Mouse (Mus musculus) hindbrain, embryonic 12.5 days (tissue): ENCODE measurements around the gene Tmem185b. TPM values are rescaled to one million over a fixed set of nuclear protein-coding genes. Genes with fewer than 3 reads are reported as not detected.

ENCODE experiments used
- ATAC-seq: fragments of 200-750 bp; cut with Nextera tagmentation; 2 replicates; pipeline ENCODE4 v1.8.0; 2017; ENCODE audit warnings: moderate TSS enrichment; ENCODE audit not compliant: low FRiP score
- H3K27ac ChIP-seq: fragments of 300-500 bp; sonication (generic); 2 replicates; pipeline ENCODE4 v1.5.1; 2016; ENCODE audit warnings: mild to moderate bottlenecking
- H3K27me3 ChIP-seq: fragments of 300-500 bp; sonication (generic); 2 replicates; pipeline ENCODE4 v1.6.1; 2016; ENCODE audit warnings: mild to moderate bottlenecking
- H3K36me3 ChIP-seq: fragments of 300-500 bp; sonication (generic); 2 replicates; pipeline ENCODE4 v1.6.1; 2016; ENCODE audit warnings: mild to moderate bottlenecking
- H3K4me1 ChIP-seq: fragments of 300-500 bp; sonication (generic); 2 replicates; pipeline ENCODE4 v1.6.1; 2016
- H3K4me2 ChIP-seq: fragments of 300-500 bp; sonication (generic); replicated peaks from 2 replicates; pipeline ENCODE4 v1.6.1; 2016; ENCODE audit warnings: mild to moderate bottlenecking
- H3K4me3 ChIP-seq: fragments of 300-500 bp; sonication (generic); 2 replicates; pipeline ENCODE4 v1.5.1; 2016; ENCODE audit warnings: mild to moderate bottlenecking
- H3K9ac ChIP-seq: fragments of 300-500 bp; sonication (generic); 2 replicates; pipeline ENCODE4 v1.6.1; 2016; ENCODE audit warnings: mild to moderate bottlenecking, moderate library complexity
- H3K9me3 ChIP-seq: fragments of 300-500 bp; sonication (generic); replicated peaks from 2 replicates; pipeline ENCODE4 v1.6.1; 2016; ENCODE audit warnings: mild to moderate bottlenecking
- WGBS: fragments of 180-500 bp; shearing (Covaris S2); methylation state at CpG from one replicate; pipeline ENCODE4 v1.1.7; 2016; 5-methylcytosine and 5-hydroxymethylcytosine counted together
- polyA plus RNA-seq: library from polyadenylated mRNA; unstranded; fragments of >200 nt; fragmentation: Nextera tagmentation; extraction: Ambion mirVana; gene quantifications from 2 replicates; pipeline ENCODE4 v1.2.1, GENCODE M21; 2016

Gene Tmem185b
- polyA plus RNA-seq, 1 experiment from 2014 or later = 19.9 TPM

DNA sequence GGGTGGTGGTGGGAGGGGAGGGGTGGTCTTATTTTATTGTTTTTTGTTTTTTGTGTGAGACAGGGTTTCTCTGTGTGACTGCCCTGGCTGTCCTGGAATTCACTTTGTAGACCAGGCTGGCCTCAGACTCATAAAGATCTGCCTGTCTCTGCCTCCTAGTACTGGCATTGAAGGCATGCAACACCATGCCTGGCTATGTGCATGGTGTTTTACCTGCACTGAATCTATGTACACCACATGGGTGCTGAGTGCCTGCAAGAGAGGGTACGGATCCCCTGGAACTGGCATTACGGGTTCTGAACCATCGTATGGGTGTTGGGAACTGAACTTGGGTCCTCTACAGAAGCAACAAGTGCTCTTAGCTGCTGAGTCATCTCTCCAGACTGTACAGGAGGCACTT is 20.0 kb upstream of the Tmem185b start:
- Histone ChIP-seq H3K9me3 (no peaks in the 10 kb centered on the region), H3K4me1 (peaks cover 22% of the 10 kb centered on the region), H3K9ac (no peak overlapping the region), H3K27ac (no peak overlapping the region), H3K36me3 (no peaks in the 10 kb centered on the region), H3K27me3 (peaks cover 14% of the 10 kb centered on the region), H3K4me3 (no peak overlapping the region), H3K4me2 (no peak overlapping the region)
- no peak for ATAC-seq
- WGBS = 93% methylated on average over 3 of the region's 3 CpGs

DNA sequence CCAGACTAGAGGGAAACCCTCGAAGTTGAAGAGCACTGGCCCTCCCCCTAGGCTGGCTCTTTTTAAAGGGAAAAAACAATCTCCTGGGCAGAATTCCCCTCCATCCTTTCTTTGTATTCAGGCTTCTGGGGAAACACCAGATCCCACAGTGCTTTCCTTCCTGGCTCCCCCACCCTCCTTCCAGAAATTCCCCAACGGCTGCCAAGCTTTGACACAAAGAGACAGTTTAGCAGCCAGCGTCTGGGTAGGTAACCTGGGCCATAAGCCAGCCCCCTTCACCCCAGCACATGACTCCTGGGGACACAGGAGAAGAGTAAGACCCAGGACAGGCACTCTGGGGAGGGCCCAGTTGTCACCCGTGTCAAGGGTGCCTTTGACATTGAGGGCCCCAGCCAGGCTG is 17.4 kb upstream of the Tmem185b start:
- Histone ChIP-seq H3K27ac (no peak overlapping the region), H3K4me2 (no peak overlapping the region), H3K9me3 (no peaks in the 10 kb centered on the region), H3K4me3 (no peak overlapping the region), H3K27me3 (peaks cover 14% of the 10 kb centered on the region), H3K4me1 (peaks cover 22% of the 10 kb centered on the region), H3K36me3 (no peaks in the 10 kb centered on the region), H3K9ac (no peak overlapping the region)
- 52% methylated on average over 4 of the region's 4 CpGs for whole genome bisulfite sequencing
- ATAC-seq = no peak

DNA sequence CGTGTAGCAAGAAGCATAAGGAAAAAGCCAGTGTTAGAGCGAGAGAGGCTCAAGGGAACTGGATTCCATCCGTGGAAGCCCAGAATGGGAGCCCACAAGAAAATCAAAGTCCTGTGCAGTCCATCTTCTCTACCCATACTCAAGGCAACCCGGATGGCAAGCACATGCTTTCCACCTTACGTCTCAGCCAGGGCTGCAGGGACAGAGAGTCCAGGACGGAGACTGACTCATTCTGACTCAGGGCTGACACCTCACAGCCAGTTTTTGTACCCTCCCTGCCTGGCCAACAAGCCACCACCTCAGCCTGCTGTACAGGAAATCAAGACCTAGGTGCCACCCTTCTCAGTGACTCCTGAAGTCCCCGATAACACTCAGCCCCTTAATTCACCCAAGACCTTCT is 16.5 kb upstream of the Tmem185b start:
- WGBS = 83% methylated on average over 7 of the region's 7 CpGs

DNA sequence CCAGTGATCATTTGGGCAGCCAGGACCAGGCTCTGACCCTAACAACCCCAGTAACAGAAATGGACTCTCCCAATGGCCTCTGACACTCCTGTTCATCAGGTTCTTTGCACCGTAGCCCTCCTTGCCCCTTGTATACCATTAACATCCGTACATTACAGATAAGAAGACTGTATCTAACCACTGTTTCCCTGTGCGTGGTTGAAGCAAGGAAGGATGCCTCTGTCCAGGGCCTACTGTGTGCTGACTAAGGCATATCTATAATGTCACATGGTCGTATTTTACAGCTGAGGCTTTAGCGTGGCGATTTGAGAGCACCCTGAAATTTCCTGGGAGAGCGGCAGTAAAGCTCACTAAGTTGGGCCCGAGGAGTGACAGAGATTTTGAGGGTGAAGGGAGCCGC is 15.6 kb upstream of the Tmem185b start:
- no peak overlapping the region for H3K4me2 ChIP-seq
- H3K9me3 ChIP-seq = no peaks in the 10 kb centered on the region
- peaks cover 13% of the 10 kb centered on the region; the same call in 1 of the 2 replicates for H3K4me1 ChIP-seq
- 0 out of 2 replicates have a peak overlapping the region, but pooled peaks have one; percentile 18 for H3K27ac ChIP-seq
- ATAC-seq = no peak
- H3K36me3 ChIP-seq = no peaks in the 10 kb centered on the region
- WGBS = 68% methylated on average over 9 of the region's 9 CpGs
- H3K9ac ChIP-seq = no peak overlapping the region
- peaks cover 14% of the 10 kb centered on the region for H3K27me3 ChIP-seq
- H3K4me3 ChIP-seq = no peak overlapping the region

More for the DNA sequence above, 16.5 kb upstream of the Tmem185b start:
- Histone ChIP-seq H3K9me3 (no peaks in the 10 kb centered on the region), H3K36me3 (no peaks in the 10 kb centered on the region), H3K9ac (no peak overlapping the region), H3K27ac (no peak overlapping the region), H3K4me1 (peaks cover 16% of the 10 kb centered on the region), H3K27me3 (peaks cover 14% of the 10 kb centered on the region), H3K4me2 (no peak overlapping the region), H3K4me3 (no peak overlapping the region)
- no peak for ATAC-seq

DNA sequence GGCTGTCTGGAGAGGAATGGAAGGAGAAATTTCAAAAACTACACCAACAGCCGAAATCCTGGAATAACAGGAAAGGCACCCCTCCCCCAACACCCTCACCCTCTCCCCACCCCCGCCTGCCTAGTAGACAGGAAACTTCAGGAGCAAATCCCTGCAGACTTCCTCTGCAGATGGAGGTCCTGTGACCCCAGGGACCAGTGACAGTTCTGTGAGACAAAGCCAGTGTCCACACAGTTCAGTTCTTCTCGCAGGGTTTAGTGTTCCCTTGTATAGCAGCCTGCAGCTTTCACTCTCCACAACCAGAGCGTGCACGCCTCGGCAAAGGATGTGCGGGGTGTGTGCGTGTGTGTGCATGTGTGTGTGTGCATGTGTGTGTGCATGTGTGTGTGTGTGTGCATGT is 15.1 kb upstream of the Tmem185b start:
- H3K27me3 ChIP-seq = peaks cover 13% of the 10 kb centered on the region
- peaks cover 13% of the 10 kb centered on the region; the same call in 1 of the 2 replicates for H3K4me1 ChIP-seq
- H3K9ac ChIP-seq = no peak overlapping the region
- no peak overlapping the region for H3K4me2 ChIP-seq
- H3K4me3 ChIP-seq = no peak overlapping the region
- no peaks in the 10 kb centered on the region for H3K36me3 ChIP-seq
- no peaks in the 10 kb centered on the region for H3K9me3 ChIP-seq
- no peak for ATAC-seq
- H3K27ac ChIP-seq = 0 out of 2 replicates have a peak overlapping the region, but pooled peaks have one; percentile 18
- 65% methylated on average over 8 of the region's 8 CpGs for WGBS

DNA sequence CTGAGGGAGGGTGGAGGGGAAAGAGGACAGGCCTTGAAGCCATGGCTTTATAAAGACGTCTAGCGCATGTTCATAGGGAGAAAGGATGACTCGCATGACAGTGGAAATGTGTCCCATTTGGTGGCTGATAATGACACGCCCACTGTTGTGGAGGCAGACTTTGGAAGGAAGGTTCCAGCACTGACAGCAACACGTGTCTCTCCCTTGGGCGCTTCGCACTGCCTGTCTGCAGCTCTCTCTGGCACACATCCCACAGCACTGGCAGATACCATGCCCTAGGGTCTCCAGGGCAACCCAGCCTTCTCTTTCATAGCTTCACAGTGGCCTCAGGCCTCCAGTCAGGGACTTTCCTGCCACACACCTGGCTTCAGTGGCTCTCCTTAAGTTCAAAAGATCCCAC is 7.9 kb upstream of the Tmem185b start:
- no peak overlapping the region for H3K27ac ChIP-seq
- H3K4me1 ChIP-seq = peaks cover 6% of the 10 kb centered on the region; the same call in 1 of the 2 replicates
- H3K4me3 ChIP-seq = no peak overlapping the region
- H3K4me2 ChIP-seq = no peak overlapping the region
- ATAC-seq = no peak
- H3K9me3 ChIP-seq = no peaks in the 10 kb centered on the region
- 85% methylated on average over 7 of the region's 7 CpGs for WGBS
- H3K9ac ChIP-seq = no peak overlapping the region
- no peaks in the 10 kb centered on the region for H3K27me3 ChIP-seq
- no peaks in the 10 kb centered on the region for H3K36me3 ChIP-seq

DNA sequence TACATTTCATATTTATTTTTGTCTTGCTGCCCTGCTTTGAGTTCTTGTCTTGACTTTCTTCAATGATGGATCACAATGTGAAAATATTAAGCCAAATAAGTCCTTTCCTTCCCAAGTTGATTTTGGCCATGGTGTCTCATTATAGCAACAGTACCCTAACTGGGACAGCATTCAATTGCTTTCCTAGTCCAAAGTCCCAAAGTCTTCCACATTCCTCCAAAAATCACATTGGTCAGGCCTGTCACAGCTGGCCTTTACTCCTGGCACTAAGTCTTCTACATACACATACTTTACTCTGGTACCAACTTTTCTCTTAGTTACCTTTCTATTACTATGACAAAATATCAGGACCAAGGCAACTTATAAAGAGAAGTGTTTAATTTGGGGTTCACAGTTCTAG is 7.2 kb upstream of the Tmem185b start:
- Histone ChIP-seq H3K27ac (no peak overlapping the region), H3K4me1 (peaks cover 6% of the 10 kb centered on the region; the same call in 1 of the 2 replicates), H3K9ac (no peak overlapping the region), H3K4me2 (no peak overlapping the region), H3K27me3 (no peaks in the 10 kb centered on the region), H3K36me3 (no peaks in the 10 kb centered on the region), H3K9me3 (no peaks in the 10 kb centered on the region), H3K4me3 (no peak overlapping the region)
- no peak for ATAC-seq

DNA sequence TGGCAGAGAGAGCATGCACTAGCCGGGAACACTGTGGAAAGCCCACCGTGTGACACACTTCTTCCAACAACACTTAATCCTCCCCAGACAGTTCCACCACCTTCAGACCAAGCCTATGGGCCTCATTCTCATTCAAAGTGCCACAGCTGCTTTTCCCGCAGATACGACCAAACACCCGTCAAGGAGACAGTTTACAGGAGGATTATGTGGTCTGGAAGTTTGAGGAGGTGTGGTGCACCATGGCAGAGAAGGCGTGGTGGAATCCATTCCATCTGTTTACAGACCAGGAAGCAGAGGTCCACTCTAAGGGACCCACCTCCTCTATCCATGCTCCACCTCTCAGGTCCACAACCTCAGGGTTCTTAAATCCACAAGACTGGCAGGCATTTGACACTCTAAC is 6.7 kb upstream of the Tmem185b start:
- H3K9me3 ChIP-seq = no peaks in the 10 kb centered on the region
- no peak for ATAC-seq
- H3K4me2 ChIP-seq = no peak overlapping the region
- 81% methylated on average over 6 of the region's 6 CpGs for WGBS
- no peak overlapping the region for H3K27ac ChIP-seq
- no peak overlapping the region for H3K9ac ChIP-seq
- H3K27me3 ChIP-seq = no peaks in the 10 kb centered on the region
- H3K4me3 ChIP-seq = no peak overlapping the region
- H3K36me3 ChIP-seq = no peaks in the 10 kb centered on the region
- H3K4me1 ChIP-seq = peaks cover 6% of the 10 kb centered on the region; the same call in 1 of the 2 replicates

DNA sequence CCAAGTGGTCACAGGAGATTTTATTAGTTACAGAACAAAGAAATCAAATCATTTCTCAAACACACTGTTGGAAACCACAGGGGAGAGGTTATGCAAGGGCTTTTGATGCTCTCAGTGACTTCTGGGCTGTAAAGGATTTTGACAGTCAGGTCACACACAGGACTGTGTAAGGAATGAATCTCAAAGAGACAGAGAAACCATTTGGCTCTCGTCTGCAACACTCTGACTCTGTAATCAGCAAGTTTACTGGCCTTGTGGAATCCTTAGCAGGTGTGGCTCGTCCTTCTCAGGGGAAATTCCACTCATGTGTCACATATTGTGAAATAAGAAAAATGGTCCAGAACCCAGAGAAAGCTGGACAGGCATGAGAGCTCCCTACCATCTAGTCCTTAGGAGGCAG is 4.9 kb upstream of the Tmem185b start:
- Histone ChIP-seq H3K4me1 (peaks cover 16% of the 10 kb centered on the region), H3K4me2 (no peak overlapping the region), H3K4me3 (no peak overlapping the region), H3K36me3 (no peaks in the 10 kb centered on the region), H3K9ac (no peak overlapping the region), H3K9me3 (no peaks in the 10 kb centered on the region), H3K27me3 (no peaks in the 10 kb centered on the region), H3K27ac (no peak overlapping the region)
- no peak for ATAC-seq
- 42% methylated on average over 2 of the region's 2 CpGs for WGBS

DNA sequence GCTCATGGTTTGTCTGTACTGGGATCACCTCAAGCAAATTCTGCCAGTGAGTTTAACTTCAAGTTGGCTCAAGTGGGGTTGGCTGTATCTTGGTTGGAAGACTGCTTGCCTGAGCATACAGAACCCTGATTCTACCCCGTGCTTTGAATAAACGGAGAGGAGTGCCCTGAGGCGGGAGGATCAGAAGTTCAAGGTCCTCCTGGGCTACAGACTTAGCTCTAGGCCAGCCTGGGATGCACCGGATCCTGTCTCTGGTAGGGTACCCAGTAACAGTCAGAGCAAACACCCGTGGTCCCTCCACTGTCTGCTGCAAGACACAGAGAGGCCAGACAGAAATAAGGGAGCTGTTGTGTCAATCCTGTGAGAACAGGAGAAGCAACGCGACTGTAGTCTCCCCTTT is 4.3 kb upstream of the Tmem185b start:
- 83% methylated on average over 7 of the region's 7 CpGs for WGBS
- ATAC-seq = no peak
- H3K4me1 ChIP-seq = peaks cover 21% of the 10 kb centered on the region

DNA sequence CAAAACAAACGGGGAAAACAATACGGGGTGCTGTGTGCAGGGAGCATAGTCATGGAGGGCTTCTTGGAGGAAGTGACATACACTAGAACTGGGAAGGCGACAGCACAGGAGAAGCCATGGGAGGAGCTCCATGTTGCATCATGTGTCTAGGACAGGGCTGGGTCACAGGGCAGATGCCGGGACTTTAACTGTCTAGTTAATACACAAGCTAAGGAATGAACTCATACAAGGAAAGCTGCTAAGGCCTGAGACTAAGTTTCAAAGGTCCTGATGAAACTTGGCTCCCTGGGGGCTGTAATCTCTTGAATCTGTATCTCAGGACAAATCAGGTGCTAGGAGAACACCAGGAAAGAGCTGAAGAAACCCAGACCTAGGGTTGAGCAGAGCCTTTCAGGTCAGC is 3.2 kb upstream of the Tmem185b start:
- Histone ChIP-seq H3K4me2 (no peak overlapping the region), H3K9me3 (0 out of 2 replicates have a peak, but pooled peaks cover 2% of the 10 kb centered on the region), H3K9ac (no peak overlapping the region), H3K36me3 (peaks cover 5% of the 10 kb centered on the region), H3K27me3 (no peaks in the 10 kb centered on the region), H3K27ac (no peak overlapping the region), H3K4me1 (peaks cover 26% of the 10 kb centered on the region), H3K4me3 (no peak overlapping the region)
- ATAC-seq = no peak
- 79% methylated on average over 4 of the region's 4 CpGs for WGBS

More for the DNA sequence above, 4.3 kb upstream of the Tmem185b start:
- Histone ChIP-seq H3K27ac (no peak overlapping the region), H3K36me3 (no peaks in the 10 kb centered on the region), H3K9ac (no peak overlapping the region), H3K4me3 (no peak overlapping the region), H3K9me3 (no peaks in the 10 kb centered on the region), H3K4me2 (no peak overlapping the region), H3K27me3 (no peaks in the 10 kb centered on the region)

DNA sequence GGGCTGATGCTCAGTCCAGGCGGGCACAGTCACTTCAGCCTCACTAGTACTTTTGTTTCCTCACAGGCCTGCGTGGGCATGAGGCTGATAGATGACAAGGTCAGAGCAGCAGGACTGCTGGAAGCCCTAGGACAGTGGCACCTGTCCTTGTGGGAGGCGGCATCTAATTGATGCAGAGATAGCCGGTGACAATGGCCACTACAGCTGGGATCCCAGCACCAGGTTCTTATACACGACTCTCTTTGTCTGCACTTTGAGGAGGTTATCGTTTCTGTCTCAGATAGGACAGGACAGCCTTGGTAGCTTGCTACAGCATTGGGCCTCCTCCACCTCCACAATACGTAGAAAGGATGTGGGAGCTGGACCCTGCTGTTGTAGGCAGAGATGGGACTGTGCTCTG is 2.6 kb upstream of the Tmem185b start:
- Histone ChIP-seq H3K27ac (no peak overlapping the region), H3K4me3 (no peak overlapping the region), H3K4me1 (peaks cover 26% of the 10 kb centered on the region), H3K36me3 (peaks cover 10% of the 10 kb centered on the region), H3K4me2 (no peak overlapping the region), H3K9ac (no peak overlapping the region), H3K27me3 (no peaks in the 10 kb centered on the region), H3K9me3 (0 out of 2 replicates have a peak, but pooled peaks cover 2% of the 10 kb centered on the region)
- no peak for ATAC-seq
- WGBS = 82% methylated on average over 7 of the region's 7 CpGs

DNA sequence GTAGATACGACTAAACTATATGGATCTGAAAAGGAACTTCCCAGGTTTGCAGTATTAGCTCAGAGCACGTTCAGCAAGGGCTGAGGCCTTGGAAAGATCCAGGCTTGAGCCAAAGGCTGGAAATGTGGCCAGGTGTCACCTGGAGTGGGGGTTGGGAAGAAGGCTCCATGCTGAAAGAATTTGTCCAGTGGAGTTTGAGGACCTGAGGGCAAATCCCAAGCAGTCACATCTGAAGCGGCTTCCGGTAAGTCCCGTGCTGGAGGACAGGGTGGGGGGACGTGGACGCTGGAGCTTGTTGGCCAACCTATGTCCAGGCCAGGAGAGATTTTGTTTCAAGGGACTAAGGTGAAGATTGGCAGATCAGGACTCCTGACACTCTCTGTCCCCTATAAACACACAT is 2.1 kb upstream of the Tmem185b start:
- Histone ChIP-seq H3K9me3 (peaks cover 4% of the 10 kb centered on the region; the same call in 1 of the 2 replicates), H3K27ac (no peak overlapping the region), H3K4me3 (no peak overlapping the region), H3K9ac (no peak overlapping the region), H3K4me2 (no peak overlapping the region), H3K36me3 (peaks cover 15% of the 10 kb centered on the region), H3K4me1 (peaks cover 26% of the 10 kb centered on the region), H3K27me3 (no peaks in the 10 kb centered on the region)
- 88% methylated on average over 7 of the region's 7 CpGs for WGBS
- ATAC-seq = no peak
